Mouse (Mus musculus) bone marrow, adult 2 months (tissue): ENCODE measurements around the gene Mast1.
A peak's percentile ranks its signal among the peaks of the same experiment; 100 is the strongest.

ENCODE experiments used
- CTCF ChIP-seq: fragments of 200-500 bp; IDR thresholded peaks from 2 replicates; pipeline ENCODE4 v1.5.1; 2011; ENCODE audit warnings: low read length, control low read depth; ENCODE audit not compliant: control insufficient read depth, insufficient read depth
- POLR2A ChIP-seq: fragments of 200-500 bp; IDR thresholded peaks from 2 replicates; pipeline ENCODE4 v1.6.1; 2011; ENCODE audit warnings: low read depth, mild to moderate bottlenecking, control low read depth, low read length, borderline replicate concordance; ENCODE audit not compliant: control insufficient read depth

- TF ChIP-seq CTCF (peak; percentile 67), POLR2A (no peak)
Measured at GRCm38 (mm10) chr8:84956768-84957167, 19.6 kb upstream of the Mast1 start.
